Mouse (Mus musculus): ENCODE data around the gene Rsph3b. TPM values are rescaled to one million over a fixed set of nuclear protein-coding genes. Genes with fewer than 3 reads are reported as not detected.
A peak's percentile ranks its signal among the peaks of the same experiment; 100 is the strongest.
"Not testable (repeated sequence)": the region's sequence is repeated elsewhere in the genome, so short reads cannot be mapped to it uniquely, and the experiment has no call there.

Rsph3b gene
- polyA plus RNA-seq, 1 experiment from 2014 or later: 38.9 TPM

DNA sequence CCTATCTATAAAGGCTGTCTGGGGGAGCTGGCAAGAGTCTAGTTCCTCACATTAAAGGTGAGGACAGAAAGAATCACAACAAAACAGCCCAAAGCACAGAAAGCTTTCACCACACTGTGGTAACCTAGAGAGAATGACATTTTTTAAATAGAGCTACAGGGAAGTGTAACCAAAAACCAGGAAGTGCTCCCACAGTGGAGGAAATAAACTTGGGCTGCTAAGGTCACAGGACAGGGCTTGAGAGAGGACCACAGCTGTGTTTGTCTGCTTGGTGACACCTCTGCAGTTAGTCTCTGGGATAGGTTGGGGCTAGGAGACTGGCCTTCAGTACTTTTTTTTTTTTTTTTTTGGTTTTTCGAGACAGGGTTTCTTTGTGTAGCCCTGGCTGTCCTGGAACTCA lies 19.2 kb upstream of the Rsph3b start:
- H3K4me3 ChIP-seq (replicated peaks); H3K27me3 ChIP-seq (replicated peaks); H3K4me2 ChIP-seq (replicated peaks); H3K36me3 ChIP-seq; H3K27ac ChIP-seq; ATAC-seq; H3K9me3 ChIP-seq; H3K4me1 ChIP-seq (replicated peaks); H3K9ac ChIP-seq: not testable (repeated sequence)
- WGBS: 0% methylated on average over 1 of the region's 1 CpGs

DNA sequence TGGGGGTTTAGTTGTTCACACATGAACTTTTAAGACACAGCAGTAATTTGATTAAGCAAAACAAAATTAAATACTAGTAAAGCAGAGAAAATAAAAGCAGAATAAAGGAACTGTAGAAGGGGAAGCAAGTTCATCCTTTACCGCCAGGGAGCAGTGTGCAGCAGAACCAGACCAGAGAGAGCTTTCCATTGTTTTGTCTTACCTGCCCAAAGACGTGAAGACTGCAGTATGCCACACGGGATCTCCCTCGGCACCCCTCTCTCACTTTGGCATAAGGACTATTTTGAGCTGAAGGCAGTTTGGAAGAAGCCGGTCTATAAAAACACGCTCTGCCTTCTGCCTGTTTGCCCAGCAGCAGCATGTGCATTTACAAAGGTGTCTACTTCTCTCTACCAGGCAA lies 16.9 kb upstream of the Rsph3b start:
- H3K4me3 ChIP-seq (replicated peaks); H3K4me2 ChIP-seq (replicated peaks); H3K9me3 ChIP-seq; H3K27me3 ChIP-seq (replicated peaks); H3K27ac ChIP-seq; H3K9ac ChIP-seq; H3K4me1 ChIP-seq (replicated peaks); ATAC-seq; H3K36me3 ChIP-seq: not testable (repeated sequence)
- WGBS: 17% methylated on average over 6 of the region's 6 CpGs

DNA sequence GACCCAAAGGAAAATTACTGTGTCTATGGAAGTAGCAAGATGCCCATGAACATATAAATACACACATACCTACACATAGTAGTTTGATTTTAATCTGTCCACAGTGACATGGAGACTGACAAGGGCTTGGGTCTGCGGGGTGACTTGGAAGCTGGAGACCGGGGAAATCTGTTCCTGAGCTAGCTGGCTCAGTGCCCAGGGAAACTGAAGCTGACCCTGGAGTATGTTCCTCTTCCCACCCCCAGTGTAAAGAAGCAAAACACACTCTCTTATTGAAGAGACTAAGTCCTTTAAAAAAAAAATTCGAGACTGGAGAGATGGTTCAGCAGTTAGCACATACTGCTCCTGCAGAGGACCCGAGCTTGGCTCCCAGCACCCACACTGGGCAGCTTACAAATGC lies 14.5 kb upstream of the Rsph3b start:
- H3K4me3 ChIP-seq (replicated peaks); ATAC-seq; H3K9me3 ChIP-seq; H3K4me2 ChIP-seq (replicated peaks); H3K27me3 ChIP-seq (replicated peaks); H3K36me3 ChIP-seq; H3K27ac ChIP-seq; H3K4me1 ChIP-seq (replicated peaks); H3K9ac ChIP-seq: not testable (repeated sequence)
- WGBS: 56% methylated on average over 4 of the region's 4 CpGs

DNA sequence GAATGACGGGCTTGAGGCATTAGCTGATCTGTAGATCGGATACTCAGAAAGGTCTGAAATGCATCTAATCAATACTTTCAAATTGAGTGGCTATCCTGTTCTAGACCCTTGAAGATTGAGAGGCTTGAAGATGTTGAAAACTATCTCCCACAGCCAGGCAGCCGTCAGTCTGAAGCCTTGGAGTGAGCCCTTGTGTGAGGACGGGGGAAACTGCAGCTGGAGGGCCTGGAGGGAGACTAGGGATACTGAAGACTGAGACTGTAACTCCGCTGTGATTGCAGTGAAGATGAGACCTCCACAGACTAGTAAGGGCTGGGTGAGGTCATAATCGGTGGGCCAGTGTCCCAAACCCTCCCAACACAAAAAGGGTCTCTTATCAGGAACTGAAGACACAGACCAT lies 13.9 kb upstream of the Rsph3b start:
- not testable (repeated sequence) for H3K9ac ChIP-seq; ATAC-seq; H3K36me3 ChIP-seq; H3K4me3 ChIP-seq (replicated peaks); H3K9me3 ChIP-seq; H3K4me1 ChIP-seq (replicated peaks); H3K27me3 ChIP-seq (replicated peaks); H3K27ac ChIP-seq; H3K4me2 ChIP-seq (replicated peaks)
- WGBS: 75% methylated on average over 4 of the region's 6 CpGs

DNA sequence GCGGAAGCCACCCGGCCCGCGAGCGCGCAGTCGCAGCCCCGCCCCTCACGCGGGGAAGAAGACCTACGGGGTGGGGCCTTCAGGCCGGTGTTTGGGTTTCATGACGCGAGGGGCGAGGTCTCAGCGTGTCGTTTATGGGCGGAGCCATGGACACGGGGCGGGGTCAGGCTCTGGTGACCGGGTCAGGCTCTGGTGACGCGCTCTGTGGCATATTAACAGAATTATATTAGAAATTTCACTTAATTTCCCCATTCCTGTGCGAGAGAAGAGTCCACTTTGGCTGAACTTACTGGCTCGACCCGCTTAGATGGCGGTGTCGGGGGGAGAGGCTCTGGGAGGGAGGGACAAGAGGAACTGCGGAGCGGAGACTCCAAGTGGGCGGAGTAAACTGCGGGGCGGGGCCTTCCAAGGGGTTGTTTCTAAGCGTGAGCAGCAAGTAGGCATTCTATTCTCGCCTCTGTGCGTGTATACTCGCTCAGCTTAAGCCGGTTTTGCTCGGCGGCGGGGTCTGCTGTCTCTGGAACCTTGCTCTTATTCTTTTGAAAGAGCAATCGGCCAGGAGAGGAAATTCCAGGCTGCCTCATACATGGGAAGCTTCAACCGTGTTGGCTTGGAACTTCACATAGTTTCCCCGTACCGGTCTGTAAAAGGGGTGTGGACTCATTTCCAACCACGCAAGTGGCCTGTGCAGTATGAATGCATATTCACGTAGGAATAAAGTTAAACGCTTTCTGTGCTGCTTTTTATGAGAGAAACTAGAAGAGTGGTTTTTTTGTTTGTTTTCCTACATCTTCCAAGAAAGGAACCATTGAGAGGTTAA lies 12.9 kb upstream of the Rsph3b start:
- H3K4me3 ChIP-seq (replicated peaks): peak overlapping the region; percentile 27; the same call in 1 of the 2 replicates
- not testable (repeated sequence) for H3K9ac ChIP-seq; H3K36me3 ChIP-seq; H3K4me1 ChIP-seq (replicated peaks); H3K27me3 ChIP-seq (replicated peaks); H3K27ac ChIP-seq; H3K9me3 ChIP-seq
- ATAC-seq: peak; percentile 97
- peak overlapping the region; percentile 54 for H3K4me2 ChIP-seq (replicated peaks)
- WGBS: under 1% methylated on average over 19 of the region's 48 CpGs

DNA sequence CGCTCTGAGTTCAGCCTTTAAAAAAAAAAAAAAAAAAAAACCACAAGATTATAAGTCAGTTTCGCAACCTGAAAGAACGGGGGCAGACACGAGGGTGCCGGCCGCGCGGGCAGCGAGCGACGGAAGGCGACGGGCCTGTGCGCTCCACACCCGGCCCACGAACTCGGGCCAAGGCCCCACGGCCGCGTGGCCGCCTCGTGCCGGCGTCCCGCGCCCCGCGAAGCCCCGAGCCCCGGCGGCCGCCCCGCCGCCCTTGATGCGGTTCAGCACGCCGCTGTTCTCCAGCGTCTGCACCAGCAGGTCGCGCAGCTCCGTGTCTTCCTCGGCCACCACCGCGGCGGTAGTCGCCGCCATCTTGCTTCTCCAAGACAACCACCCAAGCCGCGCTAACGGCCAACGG lies 12.3 kb upstream of the Rsph3b start, which contains the start of gene Tagap1:
Tagap1 (minus strand) TSS at position 381 of the 400 bp plus-strand sequence.
- ATAC-seq; H3K4me1 ChIP-seq (replicated peaks); H3K9me3 ChIP-seq; H3K27me3 ChIP-seq (replicated peaks); H3K36me3 ChIP-seq: not testable (repeated sequence)
- Histone ChIP-seq H3K4me2 (replicated peaks) (peak within 1 kb of the TSS; percentile 54), H3K27ac (0 out of 2 replicates have a peak within 1 kb of the TSS, but pooled peaks have one; percentile 36), H3K9ac (peak within 1 kb of the TSS; percentile 53), H3K4me3 (replicated peaks) (peak within 1 kb of the TSS; percentile 49)
- WGBS: under 1% methylated on average over 42 of the region's 51 CpGs

DNA sequence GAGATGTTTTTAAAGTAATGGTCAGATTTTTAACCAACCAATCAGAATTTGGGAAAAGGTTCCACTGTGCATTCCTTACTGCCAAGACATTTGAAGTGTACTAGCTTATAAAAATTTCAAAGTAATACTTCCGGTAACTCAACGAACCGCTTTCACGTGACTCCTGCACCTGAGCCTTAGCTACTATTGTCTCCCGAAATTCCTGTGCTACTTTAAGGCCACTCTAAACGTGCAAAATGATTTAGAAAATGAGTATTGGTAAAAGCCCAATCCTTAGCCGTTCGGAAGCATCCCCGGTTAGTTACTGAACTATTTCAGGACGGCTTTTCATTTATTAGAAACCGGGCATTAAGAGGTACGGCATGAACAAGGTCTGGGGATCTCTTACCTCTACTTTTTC lies 11.9 kb upstream of the Rsph3b start:
- H3K36me3 ChIP-seq; H3K9me3 ChIP-seq; ATAC-seq; H3K4me1 ChIP-seq (replicated peaks); H3K27ac ChIP-seq; H3K27me3 ChIP-seq (replicated peaks); H3K9ac ChIP-seq: not testable (repeated sequence)
- WGBS: under 1% methylated on average over 12 of the region's 12 CpGs
- Histone ChIP-seq H3K4me3 (replicated peaks) (peak overlapping the region; percentile 49), H3K4me2 (replicated peaks) (peak overlapping the region; percentile 42)

DNA sequence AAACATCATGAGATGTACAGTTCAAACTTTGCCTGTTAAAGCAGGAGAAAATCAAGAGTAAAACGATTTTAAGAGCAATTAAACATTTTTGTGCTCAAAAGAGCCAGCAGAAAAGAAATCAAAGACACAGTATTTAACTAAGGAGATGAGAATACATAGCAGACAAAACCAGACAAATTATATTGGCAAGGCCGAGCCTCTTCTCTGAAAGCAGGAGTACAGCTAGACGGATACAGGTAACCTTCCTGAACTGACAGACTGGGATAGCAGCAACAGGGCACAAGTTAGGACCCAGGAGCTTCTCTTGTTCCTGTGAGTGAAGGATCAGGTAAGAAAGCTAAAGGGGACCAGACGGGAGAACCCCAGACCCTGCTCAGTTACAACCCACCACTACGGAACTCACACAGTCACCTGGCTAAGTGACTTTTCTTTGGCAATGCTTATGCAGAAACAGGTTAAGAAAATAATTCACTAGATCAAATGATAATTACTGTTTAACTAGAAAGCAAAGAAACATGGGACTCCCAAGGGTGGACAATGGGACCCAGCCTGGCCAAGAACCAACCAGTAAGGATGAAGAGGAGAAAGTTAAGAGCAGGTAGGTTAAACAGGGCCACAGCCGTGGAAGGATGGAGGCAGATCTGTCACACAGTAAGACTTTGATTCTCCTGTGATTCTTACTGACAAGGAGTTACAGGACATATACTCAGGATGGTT lies 11.2 kb upstream of the Rsph3b start:
- H3K9ac ChIP-seq; H3K27me3 ChIP-seq (replicated peaks); H3K36me3 ChIP-seq; H3K27ac ChIP-seq; H3K9me3 ChIP-seq; ATAC-seq; H3K4me1 ChIP-seq (replicated peaks): not testable (repeated sequence)
- Histone ChIP-seq H3K4me3 (replicated peaks) (peak overlapping the region; percentile 49; the same call in 1 of the 2 replicates), H3K4me2 (replicated peaks) (peak overlapping the region; percentile 42)
- WGBS: 48% methylated on average over 5 of the region's 6 CpGs

DNA sequence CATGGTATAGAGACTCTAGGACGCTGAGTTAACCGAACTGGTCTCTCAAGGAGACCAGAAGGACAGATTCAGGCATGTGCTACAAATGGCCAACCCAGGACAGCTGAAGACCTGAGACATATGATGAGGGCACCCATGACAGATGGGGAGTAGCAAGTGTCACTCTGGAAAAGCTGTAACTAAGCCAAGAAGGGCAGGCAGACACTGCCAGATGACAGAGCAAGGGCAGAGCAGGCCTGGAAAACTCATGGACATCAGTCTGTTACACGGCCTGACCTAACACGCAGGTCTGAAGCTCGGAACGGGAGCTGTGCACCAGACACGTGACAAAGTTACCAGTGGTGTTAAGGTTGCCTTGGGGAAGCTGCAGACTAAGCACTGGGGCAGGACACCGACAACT lies 10.4 kb upstream of the Rsph3b start:
- not testable (repeated sequence) for H3K9ac ChIP-seq; H3K9me3 ChIP-seq; H3K4me3 ChIP-seq (replicated peaks); H3K4me2 ChIP-seq (replicated peaks); H3K27me3 ChIP-seq (replicated peaks); H3K27ac ChIP-seq; H3K36me3 ChIP-seq; H3K4me1 ChIP-seq (replicated peaks); ATAC-seq
- 81% methylated on average over 7 of the region's 8 CpGs for WGBS

DNA sequence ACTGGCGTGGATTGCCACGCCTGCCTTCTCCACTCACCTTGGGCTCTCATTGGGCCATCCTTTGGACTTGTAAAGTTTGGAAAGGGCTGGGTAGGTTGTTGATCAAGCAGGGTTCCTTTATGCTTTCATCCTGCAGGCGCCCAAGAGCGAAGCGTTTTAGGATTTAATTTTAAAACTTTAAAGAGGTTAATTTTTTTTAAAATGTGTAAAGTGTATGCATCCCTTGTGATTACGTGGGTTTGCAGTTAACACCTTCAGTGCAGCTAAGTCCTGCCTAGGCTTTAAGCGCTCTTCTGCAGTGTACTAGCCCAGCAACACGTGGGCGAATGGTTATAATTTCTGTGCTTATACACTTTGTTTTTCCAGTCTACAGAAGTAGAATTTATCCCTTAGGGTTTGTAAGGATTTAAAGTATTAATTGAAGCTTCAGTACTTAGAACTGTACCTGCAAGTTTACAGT lies 317 bp upstream of the Rsph3b start:
- peak overlapping the region; percentile 61 for H3K4me2 ChIP-seq (replicated peaks)
- not testable (repeated sequence) for H3K27me3 ChIP-seq (replicated peaks); H3K9me3 ChIP-seq; H3K4me1 ChIP-seq (replicated peaks); H3K36me3 ChIP-seq
- WGBS: 9% methylated on average over 9 of the region's 9 CpGs
- peak overlapping the region; percentile 61 for H3K4me3 ChIP-seq (replicated peaks)
- peak; percentile 54 for ATAC-seq
- H3K27ac ChIP-seq: peak overlapping the region; percentile 88
- peak overlapping the region; percentile 56 for H3K9ac ChIP-seq

DNA sequence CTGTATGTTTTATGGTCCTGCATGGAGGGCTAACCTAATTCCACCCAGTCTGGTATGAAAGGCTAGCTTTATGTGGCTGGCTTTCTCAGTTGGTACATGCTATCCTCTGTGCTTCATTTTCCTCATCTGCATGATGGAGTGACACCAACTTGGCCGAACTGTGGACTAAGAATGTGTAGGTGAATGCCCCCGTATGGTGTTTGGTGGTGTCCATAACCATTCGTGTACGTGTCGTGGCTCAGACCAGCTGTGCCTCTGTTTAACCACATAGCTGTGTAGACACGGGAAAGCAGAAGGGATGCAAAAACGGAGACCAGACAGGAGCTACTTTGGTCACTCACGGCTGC lies 872 bp downstream of the Rsph3b start:
- not testable (repeated sequence) for H3K27ac ChIP-seq; ATAC-seq; H3K4me1 ChIP-seq (replicated peaks); H3K36me3 ChIP-seq; H3K9me3 ChIP-seq; H3K27me3 ChIP-seq (replicated peaks); H3K9ac ChIP-seq
- Histone ChIP-seq H3K4me3 (replicated peaks) (peak overlapping the region; percentile 61), H3K4me2 (replicated peaks) (peak overlapping the region; percentile 61)
- WGBS: no CpG with 5 or more reads among the region's 8 CpGs

DNA sequence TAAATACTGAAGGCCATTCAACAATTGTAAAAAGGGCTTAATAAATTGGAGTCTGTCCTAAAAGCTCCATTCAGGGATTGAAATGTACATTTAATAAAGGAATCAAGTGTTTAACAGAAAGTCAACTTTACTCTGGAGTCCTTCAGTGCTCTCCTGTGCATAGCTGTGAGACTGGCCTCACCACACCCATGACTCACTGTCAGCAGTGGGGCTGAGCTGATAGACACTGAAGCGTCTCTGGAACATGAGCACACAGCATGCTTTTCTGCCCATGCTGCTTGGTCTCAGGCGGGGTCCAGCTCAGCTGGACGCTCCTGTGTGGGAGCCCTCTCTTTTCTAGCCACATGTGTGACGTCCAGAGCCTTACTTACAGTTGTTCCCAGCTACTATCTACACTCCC lies 5.9 kb downstream of the Rsph3b start:
- not testable (repeated sequence) for H3K4me1 ChIP-seq (replicated peaks); H3K4me3 ChIP-seq (replicated peaks); ATAC-seq; H3K36me3 ChIP-seq; H3K9me3 ChIP-seq; H3K4me2 ChIP-seq (replicated peaks); H3K9ac ChIP-seq; H3K27ac ChIP-seq; H3K27me3 ChIP-seq (replicated peaks)
- WGBS: no CpG with 5 or more reads among the region's 4 CpGs

DNA sequence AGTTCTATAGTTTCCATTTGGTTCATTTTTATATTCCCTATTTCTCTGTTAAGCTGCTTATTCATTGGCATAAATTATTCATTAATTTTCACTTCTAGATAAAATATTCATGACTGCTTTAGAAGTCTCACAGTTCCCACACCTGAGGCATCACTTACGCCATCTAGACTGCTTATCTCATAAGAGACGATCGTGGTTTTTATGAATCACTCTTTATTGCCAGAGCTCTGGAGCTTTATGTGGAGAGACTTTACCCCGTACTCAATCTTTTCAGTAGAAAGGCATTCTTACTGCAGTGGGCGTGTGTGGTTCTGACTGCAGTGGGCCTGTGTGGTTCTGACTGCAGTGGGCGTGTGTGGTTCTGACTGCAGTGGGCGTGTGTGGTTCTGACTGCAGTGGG lies 16.9 kb downstream of the Rsph3b start:
- not testable (repeated sequence) for H3K4me3 ChIP-seq (replicated peaks); ATAC-seq; H3K4me1 ChIP-seq (replicated peaks); H3K27ac ChIP-seq; H3K27me3 ChIP-seq (replicated peaks); H3K9me3 ChIP-seq; H3K9ac ChIP-seq; H3K4me2 ChIP-seq (replicated peaks); H3K36me3 ChIP-seq
- WGBS: 81% methylated on average over 7 of the region's 7 CpGs
